Mouse (Mus musculus): ENCODE data around the gene Hoxb2.

- TF ChIP-seq CTCF (conservative IDR thresholded peaks at IDR 0.05; ENCODE audit: low read length) (no peak), POU5F1 (IDR thresholded peaks at IDR 0.05; ENCODE audit: borderline replicate concordance, low read length) (no peak)
Observed at GRCm38 (mm10) chr11:96341701-96342575, 8.4 kb upstream of the Hoxb2 start.
